Comparison of ENCODE assay signal across 9 mouse cellular contexts in genomic region chr8:4511429-4512115, GRCm38 (mm10). TPM values are rescaled to one million over a fixed set of nuclear protein-coding genes. Genes with fewer than 3 reads are reported as not detected.
DNase-seq lines count a peak whose midpoint lies in the region; ATAC-seq and TF ChIP-seq lines count a peak whose summit lies in the region.
"Had no signal": no experiment of that assay in that cellular context is flagged by ENCODE, and none has a peak within 500 bp of the region (broad histone marks: within the 10 kb centered on the region; RNA-seq: fewer than 3 reads in every experiment).

No protein-coding gene starts in this region.

- H3K36me3 ChIP-seq in hindbrain, embryonic 16.5 days (ENCODE audit: control insufficient read depth, insufficient read depth, low read length) = no peaks in the 10 kb centered on the region
- H3K36me3 ChIP-seq in hindbrain, embryonic 14.5 days (replicated peaks; ENCODE audit: control insufficient read depth, insufficient read depth) = peaks cover 3% of the 10 kb centered on the region; the same call in 1 of the 2 replicates
- H3K36me3 ChIP-seq in ES-Bruce4 (ENCODE audit: control insufficient read depth, insufficient read depth, low read length, poor library complexity, severe bottlenecking) = no peaks in the 10 kb centered on the region
- no peaks in the 10 kb centered on the region for H3K36me3 ChIP-seq in embryonic facial prominence, embryonic 12.5 days
- peaks cover 2% of the 10 kb centered on the region; the same call in 1 of the 2 replicates for H3K36me3 ChIP-seq in intestine, postnatal 0 days (ENCODE audit: control insufficient read depth, insufficient read depth)

- no peak overlapping the region for H3K4me3 ChIP-seq in hindbrain, embryonic 16.5 days (ENCODE audit: low read length)
- no peak overlapping the region for H3K4me3 ChIP-seq in hindbrain, embryonic 14.5 days (replicated peaks; ENCODE audit: low read length)
- H3K4me3 ChIP-seq in ES-Bruce4 (ENCODE audit: low read depth, low read length) = no peak overlapping the region
- no peak overlapping the region for H3K4me3 ChIP-seq in embryonic facial prominence, embryonic 12.5 days
- H3K4me3 ChIP-seq in intestine, postnatal 0 days (ENCODE audit: low read depth, low read length) = no peak overlapping the region
- H3K4me3 ChIP-seq: left cerebral cortex, adult 2 months had no signal

- no peaks in the 10 kb centered on the region for H3K27me3 ChIP-seq in hindbrain, embryonic 16.5 days (replicated peaks; ENCODE audit: control insufficient read depth, insufficient read depth, low read length)
- H3K27me3 ChIP-seq in hindbrain, embryonic 14.5 days (ENCODE audit: control insufficient read depth, insufficient read depth, low read length) = no peaks in the 10 kb centered on the region
- H3K27me3 ChIP-seq in ES-Bruce4 (ENCODE audit: control insufficient read depth, insufficient read depth, low read length, poor library complexity, severe bottlenecking) = no peaks in the 10 kb centered on the region
- no peaks in the 10 kb centered on the region for H3K27me3 ChIP-seq in embryonic facial prominence, embryonic 12.5 days
- no peaks in the 10 kb centered on the region for H3K27me3 ChIP-seq in intestine, postnatal 0 days (replicated peaks; ENCODE audit: control insufficient read depth, insufficient read depth, low read length)

- TF ChIP-seq POLR2A in ES-Bruce4 (IDR thresholded peaks at IDR 0.05; ENCODE audit: insufficient read depth, low read length) = no peak

- WGBS in hindbrain, embryonic 16.5 days = 30% methylated on average over 2 of the region's 2 CpGs
- 38% methylated on average over 2 of the region's 2 CpGs for WGBS in hindbrain, embryonic 14.5 days
- 23% methylated on average over 2 of the region's 2 CpGs for WGBS in embryonic facial prominence, embryonic 12.5 days
- 35% methylated on average over 2 of the region's 2 CpGs for WGBS in intestine, postnatal 0 days

- TF ChIP-seq CTCF in ES-Bruce4 (IDR thresholded peaks at IDR 0.05; ENCODE audit: low read depth, low read length) = no peak
- TF ChIP-seq CTCF in intestine, postnatal 0 days (IDR thresholded peaks at IDR 0.05; ENCODE audit: low read depth) = no peak

- H3K27ac ChIP-seq in hindbrain, embryonic 16.5 days (ENCODE audit: low read depth, low read length) = peak overlapping the region; percentile 12; the same call in 1 of the 2 replicates
- no peak overlapping the region for H3K27ac ChIP-seq in hindbrain, embryonic 14.5 days
- H3K27ac ChIP-seq in ES-Bruce4 (ENCODE audit: insufficient read depth, low read length) = peak overlapping the region; percentile 59
- peak overlapping the region; percentile 56 for H3K27ac ChIP-seq in embryonic facial prominence, embryonic 12.5 days
- H3K27ac ChIP-seq in intestine, postnatal 0 days (ENCODE audit: low read depth, low read length) = no peak overlapping the region; the same call in 1 of the 2 replicates

- TF ChIP-seq EP300 in ES-Bruce4 (IDR thresholded peaks at IDR 0.05; ENCODE audit: insufficient read depth, low read depth, low read length) = no peak

- no peak overlapping the region for H3K4me2 ChIP-seq in hindbrain, embryonic 16.5 days (ENCODE audit: low read length)
- no peak overlapping the region for H3K4me2 ChIP-seq in hindbrain, embryonic 14.5 days (replicated peaks)
- H3K4me2 ChIP-seq in embryonic facial prominence, embryonic 12.5 days (replicated peaks) = no peak overlapping the region
- no peak overlapping the region for H3K4me2 ChIP-seq in intestine, postnatal 0 days (replicated peaks; ENCODE audit: low read depth)

- ATAC-seq in hindbrain, embryonic 16.5 days = no peak
- ATAC-seq in hindbrain, embryonic 14.5 days (ENCODE audit: low FRiP score) = no peak
- no peak; the same call in 1 of the 2 replicates for ATAC-seq in embryonic facial prominence, embryonic 12.5 days (ENCODE audit: insufficient number of reproducible peaks, insufficient read depth, low FRiP score, low TSS enrichment)
- peak; percentile 9; the same call in 1 of the 2 replicates for ATAC-seq in intestine, postnatal 0 days

- H3K9me3 ChIP-seq in hindbrain, embryonic 16.5 days (ENCODE audit: control insufficient read depth, low read length) = no peaks in the 10 kb centered on the region
- H3K9me3 ChIP-seq in hindbrain, embryonic 14.5 days (ENCODE audit: control insufficient read depth, low read length) = no peaks in the 10 kb centered on the region
- 0 out of 2 replicates have a peak, but pooled peaks cover 3% of the 10 kb centered on the region for H3K9me3 ChIP-seq in ES-Bruce4 (replicated peaks; ENCODE audit: control insufficient read depth, insufficient read depth, low read length, poor library complexity, severe bottlenecking)
- H3K9me3 ChIP-seq in embryonic facial prominence, embryonic 12.5 days = no peaks in the 10 kb centered on the region
- H3K9me3 ChIP-seq in intestine, postnatal 0 days (ENCODE audit: control insufficient read depth) = no peaks in the 10 kb centered on the region

- H3K4me1 ChIP-seq in hindbrain, embryonic 16.5 days (ENCODE audit: control insufficient read depth, insufficient read depth, low read depth, low read length) = peaks cover 10% of the 10 kb centered on the region
- peaks cover 7% of the 10 kb centered on the region; the same call in 1 of the 2 replicates for H3K4me1 ChIP-seq in hindbrain, embryonic 14.5 days (replicated peaks; ENCODE audit: control insufficient read depth, insufficient read depth, low read length)
- H3K4me1 ChIP-seq in ES-Bruce4 (ENCODE audit: control insufficient read depth, insufficient read depth, low read length) = peaks cover 3% of the 10 kb centered on the region
- no peaks in the 10 kb centered on the region for H3K4me1 ChIP-seq in embryonic facial prominence, embryonic 12.5 days
- H3K4me1 ChIP-seq in intestine, postnatal 0 days (replicated peaks; ENCODE audit: control insufficient read depth, insufficient read depth, low read length) = peaks cover 5% of the 10 kb centered on the region; the same call in 1 of the 2 replicates

- no peak for DNase-seq in hindbrain, embryonic 14.5 days (ENCODE audit: low spot score)
- no peak for DNase-seq in left cerebral cortex, adult 8-10 months (ENCODE audit: low spot score in 2 of 2)
- no peak for DNase-seq in cerebellum, postnatal 36 days
- no peak for DNase-seq in urinary bladder, adult 2 months (ENCODE audit: low spot score)

- no peak overlapping the region for H3K9ac ChIP-seq in hindbrain, embryonic 16.5 days (ENCODE audit: low read depth, low read length)
- H3K9ac ChIP-seq in hindbrain, embryonic 14.5 days = no peak overlapping the region
- peak overlapping the region; percentile 27; the same call in 1 of the 2 replicates for H3K9ac ChIP-seq in ES-Bruce4 (ENCODE audit: low read depth, poor library complexity, severe bottlenecking)
- no peak overlapping the region for H3K9ac ChIP-seq in embryonic facial prominence, embryonic 12.5 days
- no peak overlapping the region for H3K9ac ChIP-seq in intestine, postnatal 0 days (ENCODE audit: low read depth, low read length)

RNA-seq across cellular contexts. Expression of gene Cers4, which starts 18.7 kb away (rescaled TPM):
- 55.7 TPM in 2 replicates for polyA plus RNA-seq in hindbrain, embryonic 16.5 days (2015; fragmentation: Nextera tagmentation; extraction: Ambion mirVana)
- 44.4 and 52.7 TPM in 2 replicates for polyA plus RNA-seq in hindbrain, embryonic 14.5 days (2014; fragmentation: Nextera tagmentation; extraction: Ambion mirVana)
- polyA plus RNA-seq in ES-Bruce4 (2011; ENCODE audit: insufficient read depth, insufficient read length, low read depth, missing spikeins) = 32.7 and 41.2 TPM in 2 replicates
- polyA plus RNA-seq in embryonic facial prominence, embryonic 12.5 days (2016; fragmentation: Nextera tagmentation; extraction: Ambion mirVana) = 13.9 and 14.9 TPM in 2 replicates
- 8.6 and 12.7 TPM in 2 replicates for polyA plus RNA-seq in intestine, postnatal 0 days (2015; fragmentation: Nextera tagmentation; extraction: Ambion mirVana)
- total RNA-seq in left cerebral cortex, adult 8-10 months (2022) = 10 to 100 TPM; 45.5 to 47.0 (median 46.5) TPM
- 44.8 and 47.9 TPM in 2 replicates for polyA plus RNA-seq in urinary bladder, adult 2 months (2012; rRNA removed)

Comparison
In these comparisons a context has a peak if more than half of its experiments do, and no peak if none do; other contexts are left out.
1. H3K27ac ChIP-seq: peak in hindbrain, embryonic 16.5 days (single experiment), ES-Bruce4 (single experiment) and embryonic facial prominence, embryonic 12.5 days (single experiment); none in hindbrain, embryonic 14.5 days (single experiment) and intestine, postnatal 0 days (single experiment).